Mouse (Mus musculus) kidney, adult 2 months (tissue): ENCODE data around the gene Rasal1.
A peak's percentile ranks its signal among the peaks of the same experiment; 100 is the strongest.

Experiments
- CTCF ChIP-seq: fragments of 200-500 bp; conservative IDR thresholded peaks from 2 replicates; pipeline ENCODE4 v1.5.1; 2011; ENCODE audit warnings: low read depth, mild to moderate bottlenecking, control low read depth, low read length, moderate library complexity, mixed read lengths; ENCODE audit not compliant: insufficient read depth, insufficient read length
- POLR2A ChIP-seq: fragments of 200-500 bp; IDR thresholded peaks from one replicate; pipeline ENCODE4 v1.6.1; 2011; ENCODE audit warnings: low read depth, low read length, control low read depth

DNA sequence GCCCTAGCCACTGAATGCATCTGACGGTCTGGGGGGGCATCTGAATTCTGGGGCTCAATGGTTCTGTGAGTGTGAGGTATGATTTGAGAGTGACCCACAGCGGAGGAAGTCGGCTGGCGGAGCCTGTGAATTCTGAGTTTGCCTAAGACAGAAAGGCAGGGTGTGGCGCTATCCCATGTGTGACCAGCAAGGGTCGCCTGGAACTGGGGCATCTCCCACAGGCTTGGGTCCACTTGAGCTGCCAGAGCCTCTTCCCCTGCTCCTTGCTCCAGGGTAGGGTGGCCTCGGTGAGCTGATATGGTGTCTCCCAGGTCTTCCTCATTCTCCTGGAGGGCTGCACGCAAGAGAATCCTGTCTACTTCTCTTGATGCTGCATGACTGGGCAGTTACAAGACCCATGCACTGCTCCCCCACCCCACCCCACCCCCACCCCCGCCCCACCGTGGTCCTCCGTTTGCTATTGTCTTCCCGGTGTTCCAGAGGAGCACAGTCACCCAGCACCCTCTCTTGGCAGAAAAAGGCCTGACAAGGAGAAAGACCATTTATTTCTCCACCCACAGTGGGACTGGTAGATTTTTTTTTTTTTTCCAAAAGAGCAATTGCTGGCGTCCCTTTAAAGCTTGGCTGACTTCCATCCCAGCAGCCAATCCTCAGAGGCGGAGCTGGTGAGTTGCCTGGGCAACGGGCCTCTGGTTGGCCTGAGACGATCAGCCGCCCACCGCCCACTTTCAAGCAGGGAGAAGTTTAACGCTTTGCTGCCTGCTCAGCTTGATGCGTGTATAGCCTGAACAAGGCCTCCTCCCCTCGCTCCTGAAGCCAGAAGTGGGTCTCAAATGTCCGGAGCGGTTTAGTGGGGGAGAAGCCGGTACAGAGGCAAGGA is 31.3 kb downstream of the Rasal1 start:
- TF ChIP-seq CTCF (peak; percentile 56), POLR2A (no peak)
